Mouse (Mus musculus): Measurements from ENCODE around the gene Klk1. TPM values are rescaled to one million over a fixed set of nuclear protein-coding genes. Genes with fewer than 3 reads are reported as not detected.

The Klk1 gene
- total RNA-seq, 2 experiments from 2014 or later, result 0.45 TPM; not detected in 1

GRCm38 (mm10) chr7:44253023-44253616 is 28.0 kb downstream of the Klk1 start:
- DNase-seq, result no peak

DNA sequence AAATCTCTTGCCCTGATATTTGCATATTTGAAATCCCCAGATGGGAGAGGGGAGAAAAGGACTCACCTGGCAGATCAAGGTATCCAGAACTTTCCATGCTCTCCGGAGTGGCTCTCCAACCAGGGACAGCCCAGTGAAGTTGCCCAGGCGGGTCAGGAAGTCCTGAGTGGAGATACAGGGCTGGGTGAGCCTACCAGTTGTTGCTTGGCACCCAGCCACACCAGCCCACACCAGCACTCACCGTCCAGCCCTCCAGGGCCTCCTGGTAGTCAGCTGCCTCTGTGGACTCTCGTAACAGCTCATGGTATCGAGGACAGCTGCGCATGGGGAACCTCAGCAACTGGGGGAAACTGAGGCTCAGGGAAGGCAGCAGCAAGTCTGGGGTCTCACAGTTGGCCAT is 29.8 kb downstream of the Klk1 start:
- no peak for DNase-seq

- no peak for DNase-seq
Measured at GRCm38 (mm10) chr7:44257278-44257677, 32.1 kb downstream of the Klk1 start, which contains the start of gene Acp4. TSS of gene Acp4 (minus strand) at chr7:44257378.

GRCm38 (mm10) chr7:44260410-44260809 is 35.2 kb downstream of the Klk1 start:
- no peak for DNase-seq

DNA sequence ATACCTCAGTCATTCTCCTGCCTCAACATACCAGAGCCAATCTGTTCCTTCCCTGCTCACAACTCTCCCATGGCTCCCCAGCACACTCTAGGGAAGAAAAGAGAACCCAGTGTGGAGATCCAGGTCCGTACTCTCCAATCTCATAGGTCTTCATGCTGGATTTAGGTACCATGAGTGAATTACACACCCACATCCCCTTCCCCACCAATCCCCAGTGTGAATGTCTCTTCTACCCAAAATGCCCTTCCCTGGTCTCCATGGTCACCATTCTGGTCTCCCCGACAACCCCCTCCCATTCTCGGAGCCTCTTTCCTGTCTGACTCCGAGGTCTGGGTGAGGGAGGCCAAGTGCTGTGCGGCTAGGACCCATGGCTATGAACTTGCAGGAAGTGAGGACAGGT is 36.0 kb downstream of the Klk1 start, which contains the start of gene Gm15517:
Gene Gm15517, plus strand, starts transcription at position 301 of the 400 bp plus-strand sequence.
- DNase-seq, result no peak

- peak; percentile 96 for DNase-seq
Measured at GRCm38 (mm10) chr7:44262791-44263643, 37.9 kb downstream of the Klk1 start.

DNA sequence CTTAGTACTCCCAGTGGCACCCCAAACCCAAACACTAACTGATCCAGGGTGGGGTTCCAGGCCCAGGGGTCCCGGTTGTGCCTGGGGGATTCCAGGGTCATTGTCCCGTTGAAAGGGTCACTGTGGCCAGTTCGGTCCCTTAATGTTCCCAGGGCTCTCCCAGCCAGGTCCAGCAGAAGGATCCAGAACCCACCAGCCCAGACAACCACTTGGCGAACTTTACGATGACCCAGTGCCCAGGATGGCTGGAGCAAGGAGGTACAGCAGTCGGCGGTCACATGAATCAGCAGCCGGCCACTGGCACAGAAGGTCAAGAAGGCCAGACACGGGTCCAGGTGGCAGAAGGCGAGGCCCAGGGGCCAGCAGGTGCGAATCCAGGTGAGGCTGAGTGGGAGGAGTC is 43.0 kb downstream of the Klk1 start:
- no peak for DNase-seq

GRCm38 (mm10) chr7:44269397-44269796 is 44.2 kb downstream of the Klk1 start:
- no peak for DNase-seq

- no peak for DNase-seq
Measured at GRCm38 (mm10) chr7:44271309-44271708, 46.1 kb downstream of the Klk1 start.

- DNase-seq, result no peak
Measured at GRCm38 (mm10) chr7:44272546-44272945, 47.4 kb downstream of the Klk1 start.

DNA sequence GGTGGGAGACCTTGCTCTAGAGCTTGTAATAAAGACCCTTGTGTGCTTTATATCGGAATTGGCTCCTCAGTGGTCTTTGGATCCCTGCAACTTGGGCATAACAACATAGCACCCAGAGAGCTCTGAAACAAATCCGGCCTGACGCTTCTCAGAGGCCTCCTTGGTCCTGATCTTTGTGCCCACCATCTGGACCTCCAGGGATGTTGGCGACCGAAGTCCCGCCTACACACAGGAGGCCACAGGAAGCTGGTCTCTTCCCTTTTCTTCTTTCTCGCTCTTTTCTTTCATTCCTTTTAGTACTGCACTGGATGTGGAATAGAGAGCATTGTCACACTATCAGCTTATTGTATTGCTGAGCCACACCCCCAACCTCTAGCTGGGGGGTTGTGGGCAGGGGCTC is 48.3 kb downstream of the Klk1 start:
- no peak for DNase-seq

DNA sequence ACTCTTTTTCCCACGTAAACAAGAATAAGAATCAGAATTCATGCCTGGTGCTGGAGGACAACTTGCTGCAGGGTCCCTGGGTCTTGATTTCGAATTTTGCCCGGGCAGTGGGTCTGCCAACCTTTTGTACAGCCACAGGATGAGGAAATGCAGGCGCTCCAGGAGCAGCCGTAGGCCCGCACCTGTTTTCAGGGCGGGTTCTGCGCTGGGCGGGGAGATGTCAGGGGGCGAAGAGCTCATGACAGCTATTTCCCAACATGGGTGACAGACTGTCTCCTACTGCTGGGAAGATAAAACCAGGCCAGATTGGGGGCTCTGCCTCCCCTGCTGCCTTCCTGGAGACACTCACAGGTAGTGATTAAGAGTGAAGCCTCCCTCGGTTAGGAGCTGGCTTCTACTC is 48.9 kb downstream of the Klk1 start:
- no peak for DNase-seq

GRCm38 (mm10) chr7:44275546-44275945 is 50.4 kb downstream of the Klk1 start:
- no peak for DNase-seq

- DNase-seq, result no peak
Measured at GRCm38 (mm10) chr7:44276461-44277249, 51.5 kb downstream of the Klk1 start.

DNA sequence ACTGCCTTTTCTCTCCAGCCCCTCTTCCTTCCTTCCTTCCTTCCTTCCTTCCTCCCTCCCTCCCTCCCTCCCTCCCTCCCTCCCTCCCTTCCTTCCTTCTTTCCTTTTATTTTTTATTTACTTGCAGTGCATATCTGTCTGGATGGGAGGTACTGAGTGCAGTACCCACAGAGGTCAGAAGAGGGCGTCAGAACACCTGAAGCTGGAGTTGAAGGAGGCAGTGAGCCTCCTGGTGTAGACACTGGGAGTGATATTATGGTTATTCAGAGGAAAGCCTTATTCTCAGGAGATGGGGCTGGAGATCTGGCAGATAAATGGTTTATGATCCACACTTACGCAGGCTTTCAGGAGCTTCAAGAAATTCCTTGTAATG is 52.1 kb downstream of the Klk1 start:
- DNase-seq, result peak; percentile 49

Other genes starting within 250 kb of the Klk1 start
- not detected for gene Klk1b9, start 249.3 kb upstream of the Klk1 start, total RNA-seq (2021)
- gene Klk1b11, start 229.5 kb upstream of the Klk1 start, total RNA-seq (2021), result not detected
- not detected for gene Klk1b26, start 213.2 kb upstream of the Klk1 start, total RNA-seq (2021)
- under 1 TPM in 1 of 2 experiments, not detected in 1; 0.30 TPM for gene Klk1b27, start 173.1 kb upstream of the Klk1 start, total RNA-seq (2021)
- not detected for gene Klk1b21, start 123.0 kb upstream of the Klk1 start, total RNA-seq (2021)
- gene Klk1b22, start 112.7 kb upstream of the Klk1 start, total RNA-seq (2021), result not detected
- gene Klk1b16, start 88.6 kb upstream of the Klk1 start, total RNA-seq (2021), result not detected
- gene Klk1b24, start 37.1 kb upstream of the Klk1 start, total RNA-seq (2021), result not detected
- not detected for gene Klk1b3, start 27.2 kb upstream of the Klk1 start, total RNA-seq (2021)
- not detected for gene Klk1b4, start 17.9 kb upstream of the Klk1 start, total RNA-seq (2021)
- not detected for gene Klk1b5, start 9.4 kb upstream of the Klk1 start, total RNA-seq (2021)
- not detected for gene Gm36864, start 10.8 kb downstream of the Klk1 start, total RNA-seq (2021)
- under 1 TPM; 0.67 to 0.78 TPM for gene 1700028J19Rik, start 21.3 kb downstream of the Klk1 start, total RNA-seq (2021)
- 100 to 1,000 TPM in 1 of 2 experiments, 10 to 100 TPM in 1; 92.1 to 104 TPM for gene 2410002F23Rik, start 21.4 kb downstream of the Klk1 start, total RNA-seq (2021)
- gene Acp4, start 32.0 kb downstream of the Klk1 start, total RNA-seq (2021), result not detected
- gene Gm15517, start 36.1 kb downstream of the Klk1 start, total RNA-seq (2021), result not detected
- 1 to 10 TPM; 4.2 to 5.4 TPM for gene Clec11a, start 81.5 kb downstream of the Klk1 start, total RNA-seq (2021)
- 1 to 10 TPM; 4.3 to 6.3 TPM for gene Shank1, start 84.9 kb downstream of the Klk1 start, total RNA-seq (2021)
- gene Syt3, start 158.7 kb downstream of the Klk1 start, total RNA-seq (2021), result 1 to 10 TPM; 2.5 to 4.2 TPM
- 1 to 10 TPM in 1 of 2 experiments, under 1 TPM in 1; 0.57 to 1.4 TPM for gene 1700008O03Rik, start 160.5 kb downstream of the Klk1 start, total RNA-seq (2021)
- gene Lrrc4b, start 203.7 kb downstream of the Klk1 start, total RNA-seq (2021), result 10 to 100 TPM in 1 of 2 experiments, 1 to 10 TPM in 1; 5.5 to 10.0 TPM
- 10 to 100 TPM in 1 of 2 experiments, 1 to 10 TPM in 1; 8.4 to 14.5 TPM for gene Aspdh, start 240.0 kb downstream of the Klk1 start, total RNA-seq (2021)
- gene Josd2, start 242.6 kb downstream of the Klk1 start, total RNA-seq (2021), result 10 to 100 TPM; 42.2 to 52.0 TPM

Data from adrenal gland, postnatal 10 days (tissue).